Mouse (Mus musculus) CH12.LX (cell line): Measurements from ENCODE around the gene Rgs3.

Experiments
- CHD2 ChIP-seq: IDR thresholded peaks from 2 replicates; pipeline ENCODE4 v1.6.1; 2011; ENCODE audit warnings: low read length, improper control_type of control experiment
- CTCF ChIP-seq, 2 experiments: IDR thresholded peaks in 1 of 2; conservative IDR thresholded peaks in 1 of 2; 2 replicates each; pipeline ENCODE4 v1.5.1; 2011 to 2012; ENCODE audit warnings: low read depth in 2 of 2, low read length in 2 of 2, improper control_type of control experiment in 1 of 2, inconsistent platforms in 1 of 2, mild to moderate bottlenecking in 1 of 2, moderate library complexity in 1 of 2
- EP300 ChIP-seq: IDR thresholded peaks from 2 replicates; pipeline ENCODE4 v1.6.1; 2011; ENCODE audit warnings: low read length, improper control_type of control experiment
- POLR2A ChIP-seq: IDR thresholded peaks from 2 replicates; pipeline ENCODE4 v1.6.1; 2011; ENCODE audit warnings: low read depth, mild to moderate bottlenecking, improper control_type of control experiment, low read length
- SMC3 ChIP-seq: IDR thresholded peaks from 2 replicates; pipeline ENCODE4 v1.6.1; 2011; ENCODE audit warnings: low read depth, low read length, improper control_type of control experiment
- TBP ChIP-seq: conservative IDR thresholded peaks from 2 replicates; pipeline ENCODE4 v1.6.1; 2011; ENCODE audit warnings: low read depth, low read length, improper control_type of control experiment
- UBTF ChIP-seq: IDR thresholded peaks from 2 replicates; pipeline ENCODE4 v1.6.1; 2012; ENCODE audit warnings: low read depth, mild to moderate bottlenecking, inconsistent platforms, low read length, improper control_type of control experiment, moderate library complexity
- USF1 ChIP-seq: IDR thresholded peaks from 2 replicates; pipeline ENCODE4 v1.6.1; 2014; ENCODE audit warnings: low read depth, mild to moderate bottlenecking, inconsistent platforms, low read length, improper control_type of control experiment
- ZC3H11A ChIP-seq: IDR thresholded peaks from 2 replicates; pipeline ENCODE4 v1.6.1; 2012; ENCODE audit warnings: low read depth, mild to moderate bottlenecking, inconsistent platforms, low read length, improper control_type of control experiment

GRCm38 (mm10) chr4:62669094-62670071 lies 109.7 kb downstream of the Rgs3 start:
- TF ChIP-seq POLR2A (no peak), CTCF (conservative IDR thresholded peaks at IDR 0.05 in 1 of 2, IDR thresholded peaks at IDR 0.05 in 1 of 2; ENCODE audit: low read depth in 2 of 2, low read length in 2 of 2) (no peak), SMC3 (no peak), UBTF (no peak), TBP (no peak), USF1 (no peak), EP300 (no peak), ZC3H11A (no peak), CHD2 (no peak)
